Mouse (Mus musculus): ENCODE measurements around the gene Fam213a. TPM values are rescaled to one million over a fixed set of nuclear protein-coding genes. Genes with fewer than 3 reads are reported as not detected.

Gene Fam213a
- polyA plus RNA-seq, 1 experiment from 2014 or later, result 29.6 TPM

GRCm38 (mm10) chr14:40949047-40949446, 64.5 kb downstream of the Fam213a start:
- Histone ChIP-seq H3K27ac (peak overlapping the region; percentile 71), H3K36me3 (ENCODE audit: inconsistent target) (no peaks in the 10 kb centered on the region), H3K79me2 (ENCODE audit: inconsistent target) (peaks cover 100% of the 10 kb centered on the region), H3K4me3 (ENCODE audit: inconsistent target) (no peak overlapping the region)
- WGBS (ENCODE audit: missing documents), result 72% methylated on average over 3 of the region's 3 CpGs

GRCm38 (mm10) chr14:40948522-40948921, 65.1 kb downstream of the Fam213a start:
- Histone ChIP-seq H3K79me2 (ENCODE audit: inconsistent target) (peaks cover 100% of the 10 kb centered on the region), H3K36me3 (ENCODE audit: inconsistent target) (no peaks in the 10 kb centered on the region), H3K27ac (peak overlapping the region; percentile 71), H3K4me3 (ENCODE audit: inconsistent target) (no peak overlapping the region)
- WGBS (ENCODE audit: missing documents), result 52% methylated on average over 5 of the region's 5 CpGs

GRCm38 (mm10) chr14:40947431-40948394, 65.9 kb downstream of the Fam213a start:
- Histone ChIP-seq H3K4me3 (ENCODE audit: inconsistent target) (no peak overlapping the region; the same call in 1 of the 2 replicates), H3K27ac (peak overlapping the region; percentile 71)

GRCm38 (mm10) chr14:40943802-40944201, 69.8 kb downstream of the Fam213a start:
- Histone ChIP-seq H3K27ac (no peak overlapping the region), H3K4me3 (ENCODE audit: inconsistent target) (no peak overlapping the region), H3K79me2 (ENCODE audit: inconsistent target) (peaks cover 100% of the 10 kb centered on the region), H3K36me3 (ENCODE audit: inconsistent target) (no peaks in the 10 kb centered on the region)
- WGBS (ENCODE audit: missing documents), result 95% methylated on average over 2 of the region's 2 CpGs

More at GRCm38 (mm10) chr14:40947431-40948394, 65.9 kb downstream of the Fam213a start:
- WGBS (ENCODE audit: missing documents), result 6% methylated on average over 14 of the region's 14 CpGs
- H3K79me2 ChIP-seq (ENCODE audit: inconsistent target), result peaks cover 100% of the 10 kb centered on the region
- H3K36me3 ChIP-seq (ENCODE audit: inconsistent target), result no peaks in the 10 kb centered on the region

Other genes starting within 250 kb of the Fam213a start
- 0.16 to 0.45 TPM (median 0.20 TPM) in 3 replicates for gene Sh2d4b, start 120.5 kb downstream of the Fam213a start, polyA plus RNA-seq (2018)
- 51.5 to 93.5 TPM (median 73.8 TPM) in 3 replicates for gene Tspan14, start 47.0 kb downstream of the Fam213a start, polyA plus RNA-seq (2018)
- not detected in 3 replicates for gene Dydc2, start 55.4 kb upstream of the Fam213a start, polyA plus RNA-seq (2018)
- gene Dydc1, start 59.1 kb upstream of the Fam213a start, polyA plus RNA-seq (2018), result not detected in 3 replicates
- gene Mat1a, start 91.2 kb upstream of the Fam213a start, polyA plus RNA-seq (2018), result not detected in 3 replicates
- gene Sftpa1, start 118.0 kb upstream of the Fam213a start, polyA plus RNA-seq (2018), result not detected in 3 replicates
- gene Mbl1, start 137.7 kb upstream of the Fam213a start, polyA plus RNA-seq (2018), result not detected in 3 replicates
- not detected in 3 replicates for gene Sftpd, start 171.4 kb upstream of the Fam213a start, polyA plus RNA-seq (2018)